Mouse (Mus musculus) liver, embryonic 14.5 days (tissue): ENCODE measurements around the gene Gm10229. TPM values are rescaled to one million over a fixed set of nuclear protein-coding genes. Genes with fewer than 3 reads are reported as not detected.
"Not testable (repeated sequence)": the region's sequence is repeated elsewhere in the genome, so short reads cannot be mapped to it uniquely, and the experiment has no call there.

Source experiments
- ATAC-seq: fragments of 200-750 bp; cut with Nextera tagmentation; 2 replicates; pipeline ENCODE4 v1.8.0; 2017; ENCODE audit warnings: moderate number of reproducible peaks, mild to moderate bottlenecking, moderate library complexity; ENCODE audit not compliant: insufficient read depth
- DNase-seq, 3 experiments: peaks; one replicate each; pipeline ENCODE4 v3.0.0-alpha.2; 2012 to 2013; ENCODE audit warnings: low read depth in 3 of 3, low spot score in 3 of 3
- H3K27ac ChIP-seq: fragments of 300-500 bp; sonication (generic); 2 replicates; pipeline ENCODE4 v1.5.1; 2014; ENCODE audit warnings: moderate library complexity, mild to moderate bottlenecking, control low read depth, inconsistent platforms
- H3K27me3 ChIP-seq: fragments of 300-500 bp; sonication (generic); 2 replicates; pipeline ENCODE4 v1.6.1; 2014; ENCODE audit warnings: mild to moderate bottlenecking, low read length, moderate library complexity; ENCODE audit not compliant: control insufficient read depth, insufficient read depth
- H3K36me3 ChIP-seq: fragments of 300-500 bp; sonication (generic); replicated peaks from 2 replicates; pipeline ENCODE4 v1.6.1; 2014; ENCODE audit warnings: low read depth; ENCODE audit not compliant: control insufficient read depth, insufficient read depth
- H3K4me1 ChIP-seq, 2 experiments: fragments of 200-500 bp in 1 of 2; fragments of 300-500 bp in 1 of 2; sonication (generic) in 1 of 2; replicated peaks; 2 replicates each; pipeline ENCODE4 v1.6.1; 2012 to 2014; ENCODE audit warnings: antibody characterized with exemption in 1 of 2, inconsistent platforms in 1 of 2, low read length in 1 of 2; ENCODE audit not compliant: control insufficient read depth in 2 of 2, insufficient read depth in 2 of 2
- H3K4me2 ChIP-seq: fragments of 300-500 bp; sonication (generic); 2 replicates; pipeline ENCODE4 v1.6.1; 2014; ENCODE audit warnings: low read depth, mild to moderate bottlenecking, control low read depth, moderate library complexity
- H3K4me3 ChIP-seq, 2 experiments: fragments of 200-500 bp in 1 of 2; fragments of 300-500 bp in 1 of 2; sonication (generic) in 1 of 2; 2 replicates each; pipeline ENCODE4 v1.5.1; 2012 to 2014; ENCODE audit warnings: low read depth in 2 of 2, low read length in 2 of 2, mild to moderate bottlenecking in 2 of 2, control low read depth in 1 of 2, inconsistent platforms in 1 of 2, moderate library complexity in 1 of 2; ENCODE audit not compliant: insufficient read depth in 1 of 2
- H3K9ac ChIP-seq: fragments of 300-500 bp; sonication (generic); replicated peaks from 2 replicates; pipeline ENCODE4 v1.6.1; 2014; ENCODE audit warnings: mild to moderate bottlenecking, control low read depth, moderate library complexity
- H3K9me3 ChIP-seq: fragments of 300-500 bp; sonication (generic); 2 replicates; pipeline ENCODE4 v1.6.1; 2016; ENCODE audit warnings: low read length, mixed read lengths; ENCODE audit not compliant: control insufficient read depth
- CTCF ChIP-seq: IDR thresholded peaks from 2 replicates; pipeline ENCODE4 v1.5.1; 2016; ENCODE audit warnings: antibody characterized with exemption, low read depth, control low read depth
- EP300 ChIP-seq: IDR thresholded peaks from 2 replicates; pipeline ENCODE4 v1.6.1; 2016; ENCODE audit warnings: antibody characterized with exemption, low read depth
- WGBS: fragments of 180-500 bp; shearing (Covaris S2); extraction: QIAGEN DNeasy Blood & Tissue Kit; methylation state at CpG from one replicate; pipeline ENCODE4 v1.1.7; 2014; ENCODE audit not compliant: insufficient replicate concordance; 5-methylcytosine and 5-hydroxymethylcytosine counted together
- polyA plus RNA-seq, 2 experiments: library from polyadenylated mRNA; depleted of rRNA in 1 of 2; stranded (reverse) in 1 of 2; unstranded in 1 of 2; fragments of >200 nt; fragmentation: Nextera tagmentation in 1 of 2; extraction: Ambion mirVana in 1 of 2; gene quantifications; 2 replicates each; pipeline versions ENCODE4 v1.2.1 to v1.2.3; 2012 to 2014

Gm10229 gene
- polyA plus RNA-seq (2012; rRNA removed) (not detected in 2 replicates), polyA plus RNA-seq (2014; fragmentation: Nextera tagmentation; extraction: Ambion mirVana) (not detected in 2 replicates)

DNA sequence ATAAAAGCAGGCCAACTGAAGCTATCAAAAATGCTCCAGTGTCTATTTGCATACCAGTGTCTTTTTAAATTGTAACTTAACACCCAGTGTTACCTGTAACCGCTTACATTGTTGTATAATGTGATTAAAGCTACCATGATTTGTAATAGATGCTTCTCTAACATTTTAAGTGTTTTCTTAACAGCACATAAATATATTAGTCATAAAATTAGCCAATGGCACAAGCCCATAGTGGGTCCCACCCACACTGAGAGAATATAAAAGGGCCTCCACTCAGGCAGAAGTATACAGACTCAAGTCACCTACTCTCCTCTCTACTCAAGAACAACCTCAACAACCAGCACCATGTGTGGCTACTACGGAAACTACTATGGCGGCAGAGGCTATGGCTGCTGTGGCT lies at the start of gene Gm10229:
Gm10229 (plus strand) TSS at position 301 of the 400 bp plus-strand sequence.
- not testable (repeated sequence) for H3K9me3 ChIP-seq, H3K9ac ChIP-seq, H3K36me3 ChIP-seq, H3K27me3 ChIP-seq, H3K4me2 ChIP-seq, DNase-seq, H3K4me1 ChIP-seq, H3K27ac ChIP-seq, H3K4me3 ChIP-seq, ATAC-seq
- WGBS, result 42% methylated on average over 1 of the region's 3 CpGs

DNA sequence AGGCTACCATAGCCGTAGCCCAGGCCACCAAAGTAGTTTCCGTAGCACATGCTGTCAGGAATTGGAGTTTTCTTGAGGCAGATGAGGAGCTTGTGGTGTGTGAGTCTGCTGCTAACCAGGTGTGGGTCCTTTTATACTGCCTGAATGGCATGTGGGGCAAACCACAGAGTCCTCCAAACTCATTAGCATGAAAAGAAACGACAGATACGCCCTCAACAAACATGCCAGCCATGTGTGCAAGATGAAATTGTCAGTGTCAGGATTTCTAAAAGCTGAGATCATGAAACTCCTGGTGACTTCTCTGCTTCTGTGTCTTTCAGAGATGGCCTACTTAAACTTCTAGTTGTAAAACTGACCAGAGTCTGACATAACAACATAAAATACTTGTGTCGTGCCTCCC lies 4.4 kb upstream of the Gm10229 start, which contains the start of gene Krtap22-2:
Krtap22-2 (minus strand) TSS at position 101 of the 400 bp plus-strand sequence.
- WGBS, result 60% methylated on average over 5 of the region's 5 CpGs

DNA sequence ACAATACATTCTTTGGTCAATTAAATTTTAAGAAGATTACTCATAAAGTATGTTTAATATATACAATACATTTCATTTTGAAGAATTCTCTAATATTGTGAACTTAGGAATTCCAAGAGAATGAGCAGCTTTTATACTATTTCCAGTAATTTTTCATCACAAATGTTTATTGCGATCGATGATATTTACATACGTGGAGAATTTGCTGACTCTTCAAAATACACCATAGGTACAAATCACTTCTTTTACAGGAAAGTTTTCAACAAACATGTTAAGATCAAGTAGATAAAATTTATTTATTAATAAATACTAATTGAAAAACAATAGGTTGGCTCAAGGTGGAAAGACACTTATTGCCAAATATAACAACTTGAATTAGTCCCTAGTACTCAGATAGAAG lies 1.1 kb upstream of the Gm10229 start:
- WGBS, result 84% methylated on average over 3 of the region's 3 CpGs
- H3K4me1 ChIP-seq, result no peaks in the 10 kb centered on the region
- no peak for DNase-seq
- no peak overlapping the region for H3K27ac ChIP-seq
- no peak overlapping the region for H3K4me2 ChIP-seq
- no peak overlapping the region for H3K4me3 ChIP-seq
- no peaks in the 10 kb centered on the region for H3K9me3 ChIP-seq
- no peak for ATAC-seq
- no peak for TF ChIP-seq CTCF
- TF ChIP-seq EP300, result no peak
- no peaks in the 10 kb centered on the region for H3K27me3 ChIP-seq
- H3K36me3 ChIP-seq, result no peaks in the 10 kb centered on the region
- no peak overlapping the region for H3K9ac ChIP-seq

More for the DNA sequence above, 4.4 kb upstream of the Gm10229 start, which contains the start of gene Krtap22-2:
- Histone ChIP-seq H3K4me2 (no peak within 1 kb of the TSS), H3K9me3 (no peaks in the 10 kb centered on the region), H3K4me3 (no peak within 1 kb of the TSS), H3K27ac (no peak within 1 kb of the TSS), H3K27me3 (no peaks in the 10 kb centered on the region), H3K9ac (no peak within 1 kb of the TSS), H3K36me3 (no peaks in the 10 kb centered on the region), H3K4me1 (no peaks in the 10 kb centered on the region)
- TF ChIP-seq EP300, result no peak
- no peak for TF ChIP-seq CTCF
- ATAC-seq (no peak), DNase-seq (no peak)

DNA sequence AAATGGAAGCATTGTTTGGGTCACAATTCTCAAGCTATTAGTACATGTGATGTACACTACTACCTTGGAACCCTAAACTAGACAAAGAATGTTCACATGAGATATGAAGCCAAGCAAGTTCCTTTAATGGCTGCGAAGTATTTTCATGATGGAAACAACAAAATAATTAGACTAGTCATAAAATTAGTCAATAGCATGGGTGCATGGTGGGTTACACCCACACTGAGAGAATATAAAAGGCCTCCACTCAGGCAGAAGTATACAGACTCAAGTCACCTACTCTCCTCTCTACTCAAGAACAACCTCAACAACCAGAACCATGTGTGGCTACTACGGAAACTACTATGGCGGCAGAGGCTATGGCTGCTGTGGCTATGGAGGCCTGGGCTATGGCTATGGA lies 16.3 kb downstream of the Gm10229 start, which contains the start of gene Krtap6-1:
Krtap6-1 (plus strand) TSS at position 301 of the 400 bp plus-strand sequence.
- H3K27me3 ChIP-seq, H3K4me3 ChIP-seq, ATAC-seq, H3K4me1 ChIP-seq, H3K36me3 ChIP-seq, DNase-seq, H3K4me2 ChIP-seq, H3K9ac ChIP-seq, H3K27ac ChIP-seq, H3K9me3 ChIP-seq: not testable (repeated sequence)
- WGBS, result 72% methylated on average over 3 of the region's 3 CpGs

DNA sequence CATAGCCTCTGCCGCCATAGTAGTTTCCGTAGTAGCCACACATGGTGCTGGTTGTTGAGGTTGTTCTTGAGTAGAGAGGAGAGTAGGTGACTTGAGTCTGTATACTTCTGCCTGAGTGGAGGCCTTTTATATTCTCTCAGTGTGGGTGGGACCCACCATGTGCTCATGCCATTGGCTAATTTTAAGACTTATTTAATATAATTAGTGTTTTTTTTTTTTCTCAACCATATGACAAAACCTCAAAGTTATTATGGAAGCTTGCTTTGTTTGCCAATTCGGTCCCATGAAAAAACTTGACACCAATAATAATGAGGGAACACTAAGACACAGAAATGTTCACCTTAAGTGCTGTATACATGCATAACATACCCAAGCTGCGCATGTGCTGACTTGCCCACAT lies 26.3 kb downstream of the Gm10229 start, which contains the start of gene Gm10228:
Gm10228 (minus strand) TSS at position 101 of the 400 bp plus-strand sequence.
- ATAC-seq, H3K4me1 ChIP-seq, DNase-seq, H3K4me3 ChIP-seq, H3K9ac ChIP-seq, H3K4me2 ChIP-seq, H3K27ac ChIP-seq, H3K36me3 ChIP-seq, H3K9me3 ChIP-seq, H3K27me3 ChIP-seq: not testable (repeated sequence)
- WGBS, result 59% methylated on average over 2 of the region's 4 CpGs
